Mouse (Mus musculus) splenic B cell, adult 2 months (primary cell): Measurements from ENCODE around the gene Bcas1.

ENCODE experiments used
- DNase-seq: peaks from one replicate; pipeline ENCODE4 v3.0.0-alpha.2; 2011; ENCODE audit warnings: low read depth, low spot score
- H3K27me3 ChIP-seq: 2 replicates; pipeline ENCODE4 v1.6.1; 2012; ENCODE audit warnings: mild to moderate bottlenecking, low read length, moderate library complexity, mixed read lengths; ENCODE audit not compliant: control insufficient read depth, poor library complexity, insufficient read depth, severe bottlenecking
- H3K36me3 ChIP-seq: 2 replicates; pipeline ENCODE4 v1.6.1; 2012; ENCODE audit warnings: mild to moderate bottlenecking, low read length, moderate library complexity, mixed read lengths; ENCODE audit not compliant: control insufficient read depth, poor library complexity, insufficient read depth, severe bottlenecking

Gene Bcas1

GRCm38 (mm10) chr2:170322013-170322414, 105.6 kb downstream of the Bcas1 start:
- Histone ChIP-seq H3K27me3 (no peaks in the 10 kb centered on the region), H3K36me3 (no peaks in the 10 kb centered on the region)
- no peak for DNase-seq

GRCm38 (mm10) chr2:170321579-170321978, 106.1 kb downstream of the Bcas1 start:
- no peak for DNase-seq
- H3K27me3 ChIP-seq: no peaks in the 10 kb centered on the region
- H3K36me3 ChIP-seq: no peaks in the 10 kb centered on the region

GRCm38 (mm10) chr2:170319533-170320463, 107.8 kb downstream of the Bcas1 start:
- no peak for DNase-seq
- H3K27me3 ChIP-seq: no peaks in the 10 kb centered on the region
- H3K36me3 ChIP-seq: no peaks in the 10 kb centered on the region

GRCm38 (mm10) chr2:170318713-170319532, 108.7 kb downstream of the Bcas1 start:
- H3K27me3 ChIP-seq: no peaks in the 10 kb centered on the region
- no peaks in the 10 kb centered on the region for H3K36me3 ChIP-seq
- peak; percentile 87 for DNase-seq

GRCm38 (mm10) chr2:170316774-170317173, 110.9 kb downstream of the Bcas1 start:
- DNase-seq: peak; percentile 30
- no peaks in the 10 kb centered on the region for H3K36me3 ChIP-seq
- H3K27me3 ChIP-seq: no peaks in the 10 kb centered on the region

GRCm38 (mm10) chr2:170316344-170316743, 111.3 kb downstream of the Bcas1 start:
- H3K27me3 ChIP-seq: no peaks in the 10 kb centered on the region
- peak; percentile 21 for DNase-seq
- H3K36me3 ChIP-seq: no peaks in the 10 kb centered on the region

- no peak for DNase-seq
- H3K36me3 ChIP-seq: no peaks in the 10 kb centered on the region
- no peaks in the 10 kb centered on the region for H3K27me3 ChIP-seq
These were observed 116.7 kb downstream of the Bcas1 start for GRCm38 (mm10) chr2:170310988-170311359.

GRCm38 (mm10) chr2:170310310-170310987, 117.2 kb downstream of the Bcas1 start:
- no peaks in the 10 kb centered on the region for H3K36me3 ChIP-seq
- no peak for DNase-seq
- no peaks in the 10 kb centered on the region for H3K27me3 ChIP-seq

GRCm38 (mm10) chr2:170308966-170309365, 118.7 kb downstream of the Bcas1 start:
- no peak for DNase-seq
- Histone ChIP-seq H3K36me3 (no peaks in the 10 kb centered on the region), H3K27me3 (no peaks in the 10 kb centered on the region)

GRCm38 (mm10) chr2:170308033-170308820, 119.4 kb downstream of the Bcas1 start:
- H3K36me3 ChIP-seq: no peaks in the 10 kb centered on the region
- DNase-seq: no peak
- H3K27me3 ChIP-seq: no peaks in the 10 kb centered on the region

GRCm38 (mm10) chr2:170307589-170308021, 120.0 kb downstream of the Bcas1 start:
- no peaks in the 10 kb centered on the region for H3K36me3 ChIP-seq
- DNase-seq: peak; percentile 72
- H3K27me3 ChIP-seq: no peaks in the 10 kb centered on the region

GRCm38 (mm10) chr2:170306637-170307320, 120.9 kb downstream of the Bcas1 start:
- Histone ChIP-seq H3K27me3 (no peaks in the 10 kb centered on the region), H3K36me3 (no peaks in the 10 kb centered on the region)
- DNase-seq: peak; percentile 28

GRCm38 (mm10) chr2:170304766-170305165, 122.9 kb downstream of the Bcas1 start:
- no peak for DNase-seq
- Histone ChIP-seq H3K36me3 (no peaks in the 10 kb centered on the region), H3K27me3 (no peaks in the 10 kb centered on the region)
